Mouse (Mus musculus): Measurements from ENCODE around the gene Ins2. TPM values are rescaled to one million over a fixed set of nuclear protein-coding genes. Genes with fewer than 3 reads are reported as not detected.

The Ins2 gene
- total RNA-seq, 2 experiments from 2014 or later: not detected

GRCm38 (mm10) chr7:142664465-142665029 is 78.6 kb downstream of the Ins2 start:
- DNase-seq (ENCODE audit: low spot score in 2 of 2): no peak

GRCm38 (mm10) chr7:142663931-142664421 is 79.2 kb downstream of the Ins2 start:
- peak in 1 of 2 experiments; percentile 56 for DNase-seq (ENCODE audit: low spot score in 2 of 2)

GRCm38 (mm10) chr7:142663151-142663550 is 80.0 kb downstream of the Ins2 start:
- DNase-seq (ENCODE audit: low spot score in 2 of 2): no peak

- DNase-seq (ENCODE audit: low spot score in 2 of 2): no peak
Measured at GRCm38 (mm10) chr7:142661811-142662210, 81.4 kb downstream of the Ins2 start.

GRCm38 (mm10) chr7:142661046-142661445 is 82.1 kb downstream of the Ins2 start:
- peak in 1 of 2 experiments; percentile 44 for DNase-seq (ENCODE audit: low spot score in 2 of 2)

GRCm38 (mm10) chr7:142660651-142660945 is 82.6 kb downstream of the Ins2 start:
- DNase-seq (ENCODE audit: low spot score in 2 of 2): peak in 1 of 2 experiments; percentile 48

GRCm38 (mm10) chr7:142659767-142660650 is 83.2 kb downstream of the Ins2 start:
- DNase-seq (ENCODE audit: low spot score in 2 of 2): no peak

- DNase-seq (ENCODE audit: low spot score in 2 of 2): peak; percentile 62 to 78
Measured at GRCm38 (mm10) chr7:142659181-142659681, 84.0 kb downstream of the Ins2 start.

GRCm38 (mm10) chr7:142658681-142659180 is 84.5 kb downstream of the Ins2 start:
- peak in 1 of 2 experiments; percentile 43 for DNase-seq (ENCODE audit: low spot score in 2 of 2)

- DNase-seq (ENCODE audit: low spot score in 2 of 2): no peak
Measured at GRCm38 (mm10) chr7:142657821-142658614, 85.2 kb downstream of the Ins2 start.

- peak; percentile 50 to 59 for DNase-seq (ENCODE audit: low spot score in 2 of 2)
Measured at GRCm38 (mm10) chr7:142657341-142657791, 85.8 kb downstream of the Ins2 start.

GRCm38 (mm10) chr7:142656055-142656454 is 87.1 kb downstream of the Ins2 start:
- DNase-seq (ENCODE audit: low spot score in 2 of 2): peak; percentile 63 to 84

- DNase-seq (ENCODE audit: low spot score in 2 of 2): no peak
Measured at GRCm38 (mm10) chr7:142655633-142656032, 87.5 kb downstream of the Ins2 start.

GRCm38 (mm10) chr7:142653726-142654125 is 89.5 kb downstream of the Ins2 start:
- DNase-seq (ENCODE audit: low spot score in 2 of 2): no peak

- no peak for DNase-seq (ENCODE audit: low spot score in 2 of 2)
Measured at GRCm38 (mm10) chr7:142646676-142647075, 96.5 kb downstream of the Ins2 start.

- no peak for DNase-seq (ENCODE audit: low spot score in 2 of 2)
Measured at GRCm38 (mm10) chr7:142645045-142645444, 98.1 kb downstream of the Ins2 start.

GRCm38 (mm10) chr7:142636178-142636577 is 107.0 kb downstream of the Ins2 start:
- DNase-seq (ENCODE audit: low spot score in 2 of 2): no peak

GRCm38 (mm10) chr7:142630691-142631090 is 112.5 kb downstream of the Ins2 start:
- DNase-seq (ENCODE audit: low spot score in 2 of 2): no peak

GRCm38 (mm10) chr7:142629806-142630205 is 113.4 kb downstream of the Ins2 start:
- DNase-seq (ENCODE audit: low spot score in 2 of 2): no peak
